Mouse (Mus musculus) erythroblast, embryonic 14.5 days (primary cell): ENCODE results near the gene Mre11a.

Source experiments
- GATA1 ChIP-seq: IDR thresholded peaks from 2 replicates; pipeline ENCODE4 v1.6.1; 2012; ENCODE audit warnings: low read length, inconsistent platforms, mixed read lengths
- TAL1 ChIP-seq: IDR thresholded peaks from 3 replicates; pipeline ENCODE4 v1.6.1; 2012; ENCODE audit warnings: low read length, inconsistent platforms, mixed read lengths

DNA sequence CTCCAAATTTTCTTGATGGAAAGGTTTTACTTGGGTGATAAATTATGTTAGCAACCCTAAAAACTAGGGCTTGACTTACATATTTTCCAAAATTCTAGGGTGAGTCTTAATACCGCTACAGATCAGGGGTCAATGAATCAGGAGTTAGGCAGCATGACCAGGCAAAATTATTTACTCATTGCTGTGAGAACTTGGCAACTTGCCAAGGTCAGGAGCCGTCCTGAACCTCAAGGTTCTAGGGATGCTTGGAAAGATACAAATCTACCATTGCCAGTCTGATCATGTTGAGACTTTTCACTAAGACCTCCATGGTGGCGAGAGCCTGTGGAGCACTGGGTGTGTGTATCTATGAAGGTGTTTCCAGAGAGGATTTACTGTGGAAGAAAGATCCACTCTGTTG lies 87.1 kb downstream of the Mre11a start:
- no peak for TF ChIP-seq GATA1
- no peak for TF ChIP-seq TAL1
